Mouse (Mus musculus): ENCODE data around the gene Adamts6. TPM values are rescaled to one million over a fixed set of nuclear protein-coding genes. Genes with fewer than 3 reads are reported as not detected.

Gene Adamts6
- polyA plus RNA-seq, 1 experiment from 2014 or later = 4.5 TPM

DNA sequence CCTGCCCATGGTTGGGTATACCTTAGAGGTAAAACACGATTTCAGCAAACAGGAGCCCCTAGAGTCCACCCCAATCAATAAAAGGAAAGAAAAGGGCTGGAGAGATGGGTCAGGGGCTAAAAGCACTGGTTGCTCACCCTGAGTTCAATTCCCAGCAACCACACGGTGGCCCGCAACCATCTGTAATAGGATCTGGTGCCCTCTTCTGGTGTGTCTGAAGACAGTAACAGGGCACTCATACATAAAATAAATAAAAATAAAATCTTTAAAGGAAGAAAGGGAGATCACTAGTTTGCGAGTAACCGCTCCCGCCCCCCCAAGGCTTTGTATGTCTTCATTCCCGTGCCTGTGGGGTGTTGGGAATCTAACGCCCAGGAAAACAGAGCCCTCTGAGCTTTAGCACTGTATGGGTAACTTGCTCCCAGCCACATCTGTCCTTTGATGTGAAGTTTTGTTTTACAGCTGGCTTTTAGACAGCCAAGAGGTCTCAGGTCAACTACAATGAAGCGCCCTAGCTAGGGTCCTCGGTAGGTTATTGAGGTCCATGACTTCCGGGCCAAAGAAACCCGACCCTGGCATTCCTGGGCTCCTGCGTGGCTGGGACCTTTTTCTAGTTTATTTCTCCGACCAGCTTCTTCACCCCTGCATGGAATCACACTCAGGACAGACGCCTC, 230.1 kb downstream of the Adamts6 start:
- H3K27me3 ChIP-seq = no peaks in the 10 kb centered on the region
- peak; percentile 49 for ATAC-seq (ENCODE audit: insufficient number of reproducible peaks, insufficient read depth, low FRiP score, low TSS enrichment, low read depth)
- H3K9ac ChIP-seq (replicated peaks) = peak overlapping the region; percentile 60
- peaks cover 16% of the 10 kb centered on the region for H3K4me1 ChIP-seq (replicated peaks)
- 35% methylated on average over 15 of the region's 15 CpGs for WGBS
- H3K4me2 ChIP-seq = peak overlapping the region; percentile 63
- H3K9me3 ChIP-seq = 0 out of 2 replicates have a peak, but pooled peaks cover 5% of the 10 kb centered on the region
- H3K27ac ChIP-seq = peak overlapping the region; percentile 95
- H3K36me3 ChIP-seq = no peaks in the 10 kb centered on the region
- peak overlapping the region; percentile 37 for H3K4me3 ChIP-seq (replicated peaks)

DNA sequence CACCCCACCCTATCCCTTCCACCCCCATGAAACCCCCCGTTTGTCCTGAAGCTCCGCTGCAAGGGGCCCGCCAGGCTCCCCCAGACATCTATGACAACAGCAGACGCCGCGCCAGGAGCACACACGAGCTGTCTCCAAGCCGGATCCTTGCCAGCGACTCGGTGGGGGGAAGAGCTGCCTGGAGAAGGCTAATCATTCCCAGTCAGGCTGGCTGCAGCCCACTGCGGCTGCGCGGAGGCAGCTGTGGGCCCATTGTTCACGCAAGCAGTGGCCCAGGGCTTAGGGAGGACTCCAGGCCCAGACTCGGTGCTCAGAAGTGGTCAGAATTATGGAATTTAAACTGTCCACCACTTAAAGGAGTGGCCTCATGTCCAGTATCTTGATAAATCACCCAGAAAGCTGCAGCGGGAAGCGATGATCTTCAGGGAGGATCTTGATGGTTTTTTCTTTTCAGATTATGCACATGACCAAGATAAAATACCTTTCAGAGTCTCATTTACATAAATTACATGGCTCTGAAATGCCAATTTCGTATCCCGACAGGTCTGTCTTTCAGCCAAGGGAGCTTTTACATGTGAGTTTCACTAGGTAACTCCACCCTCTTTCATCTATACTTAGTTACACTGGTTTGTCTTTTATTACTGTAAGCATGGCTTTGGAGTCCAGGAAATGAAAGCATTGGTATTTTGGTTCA, 230.8 kb downstream of the Adamts6 start:
- 11% methylated on average over 19 of the region's 19 CpGs for WGBS
- Histone ChIP-seq H3K4me1 (replicated peaks) (peaks cover 16% of the 10 kb centered on the region), H3K9me3 (0 out of 2 replicates have a peak, but pooled peaks cover 5% of the 10 kb centered on the region), H3K36me3 (no peaks in the 10 kb centered on the region), H3K27ac (peak overlapping the region; percentile 95), H3K4me3 (replicated peaks) (peak overlapping the region; percentile 37), H3K4me2 (peak overlapping the region; percentile 63), H3K27me3 (no peaks in the 10 kb centered on the region), H3K9ac (replicated peaks) (peak overlapping the region; percentile 60)
- ATAC-seq (ENCODE audit: insufficient number of reproducible peaks, insufficient read depth, low FRiP score, low TSS enrichment, low read depth) = peak; percentile 93

DNA sequence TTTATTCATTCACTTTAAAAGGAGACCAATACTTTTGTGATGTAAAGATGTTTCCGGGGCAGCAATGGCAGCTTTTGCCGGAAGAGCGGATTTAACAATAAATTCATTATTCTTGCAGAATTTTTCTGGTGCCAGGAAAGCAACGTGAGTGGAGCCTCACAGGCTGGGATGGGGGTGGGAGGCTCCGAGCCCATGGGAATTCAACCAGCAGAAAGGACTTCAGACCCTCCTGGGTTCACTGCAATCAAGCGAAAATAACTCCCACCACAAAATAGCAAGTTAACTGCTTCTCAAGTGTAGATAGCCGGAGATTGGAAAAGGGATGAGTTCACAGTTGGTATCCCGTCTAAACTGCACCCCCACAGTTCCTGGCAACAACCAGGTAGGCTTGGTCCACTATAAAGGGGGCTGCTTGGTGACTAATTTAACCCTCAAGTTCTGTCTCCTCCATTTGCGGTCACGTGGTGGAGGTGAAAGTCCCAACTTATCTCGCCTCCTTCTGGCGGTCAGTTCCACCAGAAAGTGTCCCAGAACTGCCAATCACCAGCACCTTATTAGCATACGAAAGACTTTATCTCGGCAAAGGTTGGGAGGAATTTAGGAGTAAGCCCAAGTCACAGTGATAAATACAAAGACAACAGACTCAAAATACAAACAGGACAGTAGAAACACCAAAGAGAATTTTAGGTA, 231.5 kb downstream of the Adamts6 start:
- WGBS = 72% methylated on average over 14 of the region's 14 CpGs
- Histone ChIP-seq H3K9ac (replicated peaks) (no peak overlapping the region), H3K4me3 (replicated peaks) (no peak overlapping the region), H3K36me3 (no peaks in the 10 kb centered on the region), H3K27me3 (no peaks in the 10 kb centered on the region), H3K4me1 (replicated peaks) (peaks cover 16% of the 10 kb centered on the region), H3K9me3 (0 out of 2 replicates have a peak, but pooled peaks cover 5% of the 10 kb centered on the region), H3K27ac (peak overlapping the region; percentile 95), H3K4me2 (peak overlapping the region; percentile 63; the same call in 1 of the 2 replicates)
- no peak for ATAC-seq (ENCODE audit: insufficient number of reproducible peaks, insufficient read depth, low FRiP score, low TSS enrichment, low read depth)

DNA sequence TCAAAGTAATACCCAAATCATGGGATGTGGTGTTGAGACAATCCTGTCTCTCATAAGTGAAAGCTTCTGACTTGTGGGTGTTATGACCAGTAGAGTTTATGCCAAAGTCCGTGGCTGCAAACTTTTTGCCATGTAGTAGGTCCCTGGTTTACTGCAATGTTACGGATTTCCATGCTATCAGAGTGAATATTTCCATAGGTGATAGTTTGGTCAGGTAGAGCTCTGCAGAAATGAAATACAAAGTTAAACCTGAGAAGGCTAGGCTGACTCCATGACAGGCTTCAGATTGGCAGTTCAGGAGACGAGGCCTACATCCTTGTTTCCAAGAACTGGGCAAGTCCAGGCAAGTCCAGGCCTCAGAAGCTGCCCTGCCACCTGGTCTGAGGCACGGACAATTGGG, 232.3 kb downstream of the Adamts6 start:
- Histone ChIP-seq H3K4me2 (no peak overlapping the region), H3K9ac (replicated peaks) (no peak overlapping the region), H3K27ac (no peak overlapping the region), H3K27me3 (no peaks in the 10 kb centered on the region), H3K4me1 (replicated peaks) (peaks cover 16% of the 10 kb centered on the region), H3K9me3 (0 out of 2 replicates have a peak, but pooled peaks cover 5% of the 10 kb centered on the region), H3K36me3 (no peaks in the 10 kb centered on the region), H3K4me3 (replicated peaks) (no peak overlapping the region)
- ATAC-seq (ENCODE audit: insufficient number of reproducible peaks, insufficient read depth, low FRiP score, low TSS enrichment, low read depth) = no peak
- WGBS = 89% methylated on average over 4 of the region's 4 CpGs

DNA sequence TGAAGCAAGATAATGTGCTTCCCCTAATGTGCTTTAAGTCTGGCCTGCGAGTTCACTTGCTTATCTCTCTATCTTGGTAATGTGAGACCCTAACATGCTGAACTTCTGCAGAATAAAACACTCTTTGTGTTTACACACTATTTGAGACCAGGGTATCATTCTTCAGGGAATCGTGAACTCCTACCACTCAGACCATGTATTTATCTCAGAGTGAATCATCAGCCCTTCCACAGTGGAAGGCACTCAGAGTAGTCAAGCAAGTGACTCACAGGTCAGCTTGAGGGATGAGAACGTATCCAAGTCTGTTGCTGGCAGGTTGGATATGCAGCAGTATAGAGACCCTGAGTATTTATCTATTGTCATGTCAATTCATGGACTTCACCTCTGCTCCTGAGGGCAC, 232.8 kb downstream of the Adamts6 start:
- Histone ChIP-seq H3K27me3 (no peaks in the 10 kb centered on the region), H3K4me3 (replicated peaks) (no peak overlapping the region), H3K9me3 (0 out of 2 replicates have a peak, but pooled peaks cover 5% of the 10 kb centered on the region), H3K27ac (no peak overlapping the region), H3K36me3 (no peaks in the 10 kb centered on the region), H3K9ac (replicated peaks) (no peak overlapping the region), H3K4me2 (no peak overlapping the region), H3K4me1 (replicated peaks) (peaks cover 16% of the 10 kb centered on the region)
- WGBS = 76% methylated on average over 3 of the region's 3 CpGs
- ATAC-seq (ENCODE audit: insufficient number of reproducible peaks, insufficient read depth, low FRiP score, low TSS enrichment, low read depth) = no peak

DNA sequence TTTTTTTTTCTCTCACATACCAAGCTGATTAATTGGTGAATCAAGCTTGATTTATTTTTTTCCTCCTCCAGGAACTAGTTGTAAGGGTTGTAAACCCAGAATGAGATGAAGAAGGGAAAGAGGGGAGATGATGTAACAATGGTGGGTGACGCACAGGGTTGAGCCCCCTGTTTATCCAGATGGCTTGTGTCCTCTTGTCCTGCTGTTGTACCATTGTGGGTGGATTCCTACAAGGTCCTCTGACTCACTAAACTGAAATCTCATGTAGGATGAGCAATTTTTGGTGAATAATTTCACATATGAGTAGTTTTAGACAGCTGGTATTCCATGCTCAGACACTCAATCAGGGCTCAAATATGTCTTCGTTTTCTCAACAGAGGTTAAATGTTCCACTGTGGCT, 233.9 kb downstream of the Adamts6 start:
- peaks cover 16% of the 10 kb centered on the region for H3K4me1 ChIP-seq (replicated peaks)
- 95% methylated on average over 2 of the region's 2 CpGs for WGBS
- H3K27me3 ChIP-seq = no peaks in the 10 kb centered on the region
- H3K27ac ChIP-seq = no peak overlapping the region
- no peak for ATAC-seq (ENCODE audit: insufficient number of reproducible peaks, insufficient read depth, low FRiP score, low TSS enrichment, low read depth)
- H3K4me3 ChIP-seq (replicated peaks) = no peak overlapping the region
- H3K4me2 ChIP-seq = no peak overlapping the region
- no peak overlapping the region for H3K9ac ChIP-seq (replicated peaks)
- 0 out of 2 replicates have a peak, but pooled peaks cover 5% of the 10 kb centered on the region for H3K9me3 ChIP-seq
- no peaks in the 10 kb centered on the region for H3K36me3 ChIP-seq

DNA sequence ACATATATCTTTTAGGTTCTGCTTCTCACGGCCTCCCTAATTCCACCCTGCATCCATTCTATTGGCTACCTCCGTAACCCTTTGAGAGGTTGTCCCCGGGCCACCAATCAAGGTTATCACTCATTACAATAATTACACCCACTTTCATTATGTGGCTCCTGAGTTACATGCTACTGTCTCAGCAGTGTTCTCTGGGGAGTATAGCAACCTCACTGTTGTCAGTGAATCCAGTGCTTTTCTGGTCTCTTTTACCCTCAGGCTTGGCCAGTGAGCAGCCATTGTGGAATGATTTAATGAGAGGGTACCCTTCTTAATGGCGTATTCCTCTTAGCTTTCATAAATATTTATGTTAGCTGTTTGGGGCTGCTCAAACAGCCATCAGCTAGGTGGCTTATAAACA, 238.0 kb downstream of the Adamts6 start:
- ATAC-seq (ENCODE audit: insufficient number of reproducible peaks, insufficient read depth, low FRiP score, low TSS enrichment, low read depth) = no peak
- H3K27me3 ChIP-seq = no peaks in the 10 kb centered on the region
- no peak overlapping the region for H3K27ac ChIP-seq
- no peak overlapping the region for H3K9ac ChIP-seq (replicated peaks)
- H3K4me2 ChIP-seq = no peak overlapping the region
- H3K9me3 ChIP-seq = no peaks in the 10 kb centered on the region
- H3K4me1 ChIP-seq (replicated peaks) = no peaks in the 10 kb centered on the region
- H3K36me3 ChIP-seq = no peaks in the 10 kb centered on the region
- WGBS = 67% methylated on average over 4 of the region's 4 CpGs
- no peak overlapping the region for H3K4me3 ChIP-seq (replicated peaks)

DNA sequence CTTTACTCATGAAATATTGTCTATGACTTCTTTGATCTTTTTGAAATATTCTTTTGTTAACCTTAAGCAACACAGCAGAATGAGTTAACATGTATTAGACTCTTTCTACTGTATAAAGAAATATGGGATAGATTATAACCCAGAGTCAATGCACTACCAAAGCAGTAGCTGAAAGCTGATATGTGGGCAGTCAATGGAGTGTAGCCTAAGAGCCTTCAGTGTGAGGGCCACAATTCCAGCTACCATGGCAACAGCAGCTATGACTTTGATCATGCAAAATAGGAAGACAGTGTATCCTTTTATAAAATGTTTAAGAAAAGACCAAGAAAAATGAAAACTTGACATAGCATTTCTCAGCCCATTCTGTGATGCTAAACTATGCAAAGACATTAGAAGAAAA, 241.6 kb downstream of the Adamts6 start:
- Histone ChIP-seq H3K4me3 (replicated peaks) (no peak overlapping the region), H3K36me3 (no peaks in the 10 kb centered on the region), H3K9ac (replicated peaks) (no peak overlapping the region), H3K27ac (no peak overlapping the region), H3K4me2 (no peak overlapping the region), H3K9me3 (no peaks in the 10 kb centered on the region), H3K27me3 (no peaks in the 10 kb centered on the region), H3K4me1 (replicated peaks) (no peaks in the 10 kb centered on the region)
- ATAC-seq (ENCODE audit: insufficient number of reproducible peaks, insufficient read depth, low FRiP score, low TSS enrichment, low read depth) = no peak

DNA sequence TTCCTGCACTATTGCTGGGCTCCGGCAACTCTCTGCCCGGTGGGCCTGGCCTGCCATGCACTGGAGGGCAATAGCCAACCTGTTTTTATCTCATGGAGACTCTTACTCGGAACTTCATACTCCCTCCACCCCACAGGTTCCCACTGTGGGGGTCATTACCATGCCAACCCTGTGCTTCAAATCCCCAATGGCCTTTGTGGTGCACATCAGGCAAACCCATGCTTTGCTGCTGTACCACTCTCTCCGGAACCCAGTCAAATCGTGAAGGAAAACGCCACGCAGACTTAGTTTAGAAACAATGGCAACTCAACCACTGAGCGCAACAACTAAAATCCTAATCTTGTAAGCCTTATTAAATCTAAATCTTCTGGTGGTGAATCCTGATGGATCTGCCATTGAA, 244.2 kb downstream of the Adamts6 start:
- 90% methylated on average over 8 of the region's 8 CpGs for WGBS
- Histone ChIP-seq H3K4me2 (no peak overlapping the region), H3K9me3 (no peaks in the 10 kb centered on the region), H3K27me3 (no peaks in the 10 kb centered on the region), H3K36me3 (no peaks in the 10 kb centered on the region), H3K4me3 (replicated peaks) (no peak overlapping the region), H3K9ac (replicated peaks) (no peak overlapping the region), H3K4me1 (replicated peaks) (no peaks in the 10 kb centered on the region), H3K27ac (no peak overlapping the region)
- ATAC-seq (ENCODE audit: insufficient number of reproducible peaks, insufficient read depth, low FRiP score, low TSS enrichment, low read depth) = no peak

DNA sequence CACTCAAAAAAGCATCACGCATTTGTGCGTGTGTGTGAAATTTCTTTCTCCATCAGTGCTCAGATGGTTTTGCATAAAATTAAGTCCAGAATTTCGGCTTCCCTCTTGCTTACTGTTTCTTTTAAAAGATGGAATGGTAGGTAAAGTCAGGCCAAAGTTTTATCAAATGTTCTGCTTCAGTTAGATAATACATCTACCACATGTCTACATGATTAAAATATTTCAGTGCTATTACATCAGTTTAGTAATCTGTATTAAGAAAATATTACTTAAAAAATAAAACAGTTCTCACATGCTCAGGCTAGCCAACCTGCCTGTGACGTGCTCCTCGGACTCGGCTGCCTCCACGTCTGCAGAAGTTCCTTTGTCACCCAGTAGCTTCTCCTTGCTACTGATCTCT, 245.1 kb downstream of the Adamts6 start:
- Histone ChIP-seq H3K4me3 (replicated peaks) (no peak overlapping the region), H3K4me2 (no peak overlapping the region), H3K9me3 (no peaks in the 10 kb centered on the region), H3K36me3 (no peaks in the 10 kb centered on the region), H3K4me1 (replicated peaks) (no peaks in the 10 kb centered on the region), H3K27ac (no peak overlapping the region), H3K27me3 (no peaks in the 10 kb centered on the region), H3K9ac (replicated peaks) (no peak overlapping the region)
- WGBS = 91% methylated on average over 7 of the region's 7 CpGs
- ATAC-seq (ENCODE audit: insufficient number of reproducible peaks, insufficient read depth, low FRiP score, low TSS enrichment, low read depth) = no peak

DNA sequence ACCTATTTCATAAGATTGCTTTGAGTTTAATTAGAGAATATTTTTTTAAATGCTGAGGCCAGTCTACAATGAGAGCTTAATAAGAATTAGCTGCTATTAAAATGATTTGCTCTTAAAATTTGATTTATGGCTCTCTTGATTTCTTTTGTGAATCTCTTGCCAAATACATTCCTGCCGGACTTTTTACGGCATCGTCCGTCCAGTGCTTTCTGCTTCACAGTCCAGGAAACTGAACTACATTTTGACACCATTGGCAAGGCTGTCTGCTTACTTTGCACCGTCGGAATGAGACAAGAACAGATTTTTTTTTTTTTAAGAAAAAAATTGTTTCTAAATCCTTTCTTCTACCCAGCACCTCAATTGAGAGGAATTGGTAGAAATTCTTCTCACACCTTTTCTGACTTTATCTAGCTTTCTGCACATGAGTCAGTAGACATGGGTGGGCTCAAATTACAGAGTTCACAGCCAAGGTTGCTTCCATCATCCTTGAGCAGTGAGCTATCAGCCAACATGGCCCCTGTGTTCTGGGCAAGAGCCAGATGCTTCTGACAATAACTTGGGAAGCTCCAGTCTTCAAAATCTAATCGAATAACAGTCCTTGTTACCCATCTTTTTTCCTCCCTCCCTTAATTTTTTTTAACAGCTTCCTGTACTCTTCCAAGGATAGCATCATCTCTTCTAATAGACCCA, 246.3 kb downstream of the Adamts6 start:
- Histone ChIP-seq H3K4me3 (replicated peaks) (no peak overlapping the region), H3K27me3 (no peaks in the 10 kb centered on the region), H3K27ac (no peak overlapping the region), H3K9ac (replicated peaks) (no peak overlapping the region), H3K4me2 (no peak overlapping the region), H3K36me3 (no peaks in the 10 kb centered on the region), H3K4me1 (replicated peaks) (no peaks in the 10 kb centered on the region), H3K9me3 (no peaks in the 10 kb centered on the region)
- 75% methylated on average over 7 of the region's 7 CpGs for WGBS
- ATAC-seq (ENCODE audit: insufficient number of reproducible peaks, insufficient read depth, low FRiP score, low TSS enrichment, low read depth) = no peak

Data from limb, embryonic 12.5 days (tissue).